Mouse (Mus musculus) neural tube, postnatal 0 days (tissue): Measurements from ENCODE around the gene Slc25a39. TPM values are rescaled to one million over a fixed set of nuclear protein-coding genes. Genes with fewer than 3 reads are reported as not detected.

Source experiments
- microRNA-seq: library from miRNA; unstranded; fragments of <30 nt; microRNA quantifications from one replicate; pipeline ENCODE4, GENCODE M21; 2016
- polyA plus RNA-seq: library from polyadenylated mRNA; unstranded; fragments of >200 nt; fragmentation: Nextera tagmentation; extraction: Ambion mirVana; gene quantifications from 2 replicates; pipeline ENCODE4 v1.2.1, GENCODE M21; 2015

Slc25a39 gene
- 168 and 172 TPM in 2 replicates for polyA plus RNA-seq

DNA sequence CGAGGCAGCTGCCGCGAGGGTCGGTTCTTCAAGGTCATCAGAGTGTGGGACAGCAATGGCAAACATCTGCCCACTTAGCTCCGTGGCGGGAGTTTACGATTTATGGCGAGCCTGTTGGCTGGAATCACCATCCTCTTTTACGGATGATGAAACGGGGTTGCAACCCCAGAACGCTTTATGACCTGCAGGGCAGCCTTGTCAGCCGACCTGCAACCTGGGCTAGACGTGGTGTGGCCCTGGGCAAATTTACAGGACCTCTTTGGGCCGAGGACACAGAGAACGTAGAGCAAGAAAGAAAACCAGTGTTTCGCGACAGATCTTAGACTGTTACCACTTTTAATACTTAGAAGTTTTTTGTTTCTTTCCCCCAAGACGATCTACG is at the start of gene Slc25a39:
TSS of gene Slc25a39 (minus strand) at position 113 of the 382 bp plus-strand sequence.

GRCm38 (mm10) chr11:102447497-102447896 is 39.8 kb upstream of the Slc25a39 start, which contains the start of gene Fam171a2:
Fam171a2 (minus strand) TSS chr11:102447682.

GRCm38 (mm10) chr11:102430121-102431017 is 22.6 kb upstream of the Slc25a39 start, which contains the start of gene Grn:
Grn (plus strand) TSS chr11:102430315.

DNA sequence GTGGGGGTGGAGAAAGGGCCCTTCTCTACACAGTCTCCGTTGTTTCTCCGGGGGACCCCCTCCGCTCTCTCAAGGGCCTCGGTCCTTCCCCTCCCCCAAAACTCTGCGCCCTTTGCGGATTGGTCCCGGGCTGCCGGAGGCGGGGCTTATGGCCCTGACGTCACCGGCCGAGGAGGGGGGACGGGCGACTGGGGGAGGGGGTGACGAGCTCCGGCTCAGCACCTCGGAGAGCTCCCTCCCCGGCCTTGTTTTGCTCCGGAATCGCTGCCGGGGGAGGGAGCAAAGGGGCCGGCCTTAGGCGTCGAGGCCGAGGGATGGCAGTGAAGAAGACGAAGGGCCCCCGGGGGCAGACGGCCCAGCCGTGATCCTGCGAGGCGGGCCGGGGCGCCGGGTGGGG is 14.5 kb downstream of the Slc25a39 start, which contains the start of gene Rundc3a:
TSS of gene Rundc3a (plus strand) at position 166 of the 397 bp plus-strand sequence.

DNA sequence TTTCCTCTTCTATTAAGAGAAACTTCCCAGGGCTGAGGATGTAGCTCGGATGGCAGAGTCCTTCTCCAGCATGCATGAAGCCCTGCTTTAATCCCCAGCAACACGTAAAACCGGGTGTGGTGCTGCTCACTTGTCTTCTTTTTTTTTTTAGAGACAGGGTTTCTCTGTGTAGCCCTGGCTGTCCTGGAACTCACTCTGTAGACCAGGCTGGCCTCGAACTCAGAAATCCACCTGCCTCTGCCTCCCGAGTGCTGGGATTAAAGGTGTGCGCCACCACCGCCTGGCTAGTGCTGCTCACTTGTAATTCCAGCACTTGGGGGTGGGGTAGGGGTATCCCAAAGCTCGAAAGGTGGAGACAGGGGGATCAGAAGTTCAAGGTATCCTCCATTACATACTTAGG is 41.6 kb downstream of the Slc25a39 start, which contains the start of gene Slc4a1:
TSS of gene Slc4a1 (minus strand) at position 101 of the 400 bp plus-strand sequence.

Small RNA genes within 50 kb of the gene (microRNA-seq; reads per million reads assigned to microRNA genes)
- gene Mir6930: not detected

Other genes starting within 250 kb of the Slc25a39 start
- gene Lsm12, start 222.7 kb downstream of the Slc25a39 start, polyA plus RNA-seq: 136 and 156 TPM in 2 replicates
- gene G6pc3, start 218.3 kb downstream of the Slc25a39 start, polyA plus RNA-seq: 51.6 and 52.5 TPM in 2 replicates
- 60.3 and 69.2 TPM in 2 replicates for gene Hdac5, start 177.8 kb downstream of the Slc25a39 start, polyA plus RNA-seq
- 0.92 and 1.2 TPM in 2 replicates for gene BC030867, start 159.1 kb downstream of the Slc25a39 start, polyA plus RNA-seq
- 0.55 and 0.71 TPM in 2 replicates for gene Asb16, start 139.2 kb downstream of the Slc25a39 start, polyA plus RNA-seq
- gene Tmub2, start 123.0 kb downstream of the Slc25a39 start, polyA plus RNA-seq: 69.9 and 75.7 TPM in 2 replicates
- 29.2 and 32.9 TPM in 2 replicates for gene Atxn7l3, start 111.3 kb downstream of the Slc25a39 start, polyA plus RNA-seq
- gene Ubtf, start 88.2 kb downstream of the Slc25a39 start, polyA plus RNA-seq: 70.3 and 72.4 TPM in 2 replicates
- gene Slc4a1, start 41.7 kb downstream of the Slc25a39 start, polyA plus RNA-seq: 0.32 and 0.57 TPM in 2 replicates
- 125 and 137 TPM in 2 replicates for gene Rundc3a, start 14.5 kb downstream of the Slc25a39 start, polyA plus RNA-seq
- gene Grn, start 22.4 kb upstream of the Slc25a39 start, polyA plus RNA-seq: 115 and 118 TPM in 2 replicates
- 29.9 and 35.7 TPM in 2 replicates for gene Fam171a2, start 39.7 kb upstream of the Slc25a39 start, polyA plus RNA-seq
- 11.8 and 12.6 TPM in 2 replicates for gene Itga2b, start 62.2 kb upstream of the Slc25a39 start, polyA plus RNA-seq
- gene Gpatch8, start 148.4 kb upstream of the Slc25a39 start, polyA plus RNA-seq: 43.7 and 50.5 TPM in 2 replicates
- 9.7 and 10.1 TPM in 2 replicates for gene Gm11627, start 171.5 kb upstream of the Slc25a39 start, polyA plus RNA-seq
- 8.4 and 8.8 TPM in 2 replicates for gene Fzd2, start 196.4 kb upstream of the Slc25a39 start, polyA plus RNA-seq